Comparison of ENCODE assay signal across 23 mouse cellular contexts in genomic region chr5:77425721-77426500, GRCm38 (mm10). TPM values are rescaled to one million over a fixed set of nuclear protein-coding genes. Genes with fewer than 3 reads are reported as not detected.
DNase-seq lines count a peak whose midpoint lies in the region; ATAC-seq lines count a peak whose summit lies in the region.
"Had no signal": no experiment of that assay in that cellular context is flagged by ENCODE, and none has a peak within 500 bp of the region (broad histone marks: within the 10 kb centered on the region; RNA-seq: fewer than 3 reads in every experiment).

No protein-coding gene starts in this region.

- peak; percentile 71 for DNase-seq in heart, adult 11 months
- DNase-seq in heart, adult 8-10 months (ENCODE audit: low spot score) = no peak
- peak; percentile 71 for DNase-seq in adipocyte (ENCODE audit: low spot score)
- peak; percentile 62 for DNase-seq in fat pad, adult 2 months (ENCODE audit: extremely low read depth, low read depth, low spot score)
- DNase-seq in MN1 (ENCODE audit: low spot score) = no peak
- no peak for DNase-seq in heart, adult 9 months (ENCODE audit: low spot score in 2 of 2)
- DNase-seq: cerebellum, adult 11 months; cerebellum, adult 2 months; cerebellum, adult 9-11 months; cerebellum, postnatal 25 days; gastrocnemius, postnatal 10 days; gastrocnemius, postnatal 36 days; heart, adult 2 months; heart, postnatal 10 days; heart, postnatal 36 days; kidney, adult 2 months had no signal

- peak; percentile 57 for ATAC-seq in megakaryocyte, adult 5-6 weeks (ENCODE audit: poor library complexity, severe bottlenecking)
- ATAC-seq: activated CD4-positive, CD25-positive, alpha-beta regulatory T cell, adult 4 months; CD4-positive, CD25-positive, alpha-beta regulatory T cell, adult 4 months; forebrain, embryonic 15.5 days; hindbrain, embryonic 16.5 days; intestine, postnatal 0 days had no signal

RNA-seq across cellular contexts. Expression of gene Igfbp7, which starts 18.1 kb away (rescaled TPM):
- 100 to 1,000 TPM; 123 to 169 (median 129) TPM for total RNA-seq in heart, adult 8-10 months (2022)
- total RNA-seq in megakaryocyte, adult 5-6 weeks (2015) = 3.6 and 4.5 TPM in 2 replicates
- total RNA-seq in megakaryocyte, adult 5-6 weeks (2017) = 2.6 and 4.1 TPM in 2 replicates
- total RNA-seq: MEL had no signal

Comparison
In these comparisons a context has a peak if more than half of its experiments do, and no peak if none do; other contexts are left out.
1. DNase-seq: peak in heart, adult 11 months (single experiment), adipocyte (single experiment) and fat pad, adult 2 months (single experiment); none in heart, adult 8-10 months (single experiment), MN1 (single experiment) and heart, adult 9 months (0 of 2).
2. RNA of gene Igfbp7, which starts 18.1 kb away (total RNA-seq): 123 to 169 TPM in heart, adult 8-10 months; 2.6 to 4.5 TPM in megakaryocyte, adult 5-6 weeks; every median in the first group is over 10 times any median in the second.